Mouse (Mus musculus): ENCODE data around the gene Six4. TPM values are rescaled to one million over a fixed set of nuclear protein-coding genes. Genes with fewer than 3 reads are reported as not detected.
"Not testable (repeated sequence)": the region's sequence is repeated elsewhere in the genome, so short reads cannot be mapped to it uniquely, and the experiment has no call there.

The Six4 gene
- 1.1 and 1.4 TPM in 2 replicates for polyA plus RNA-seq (2012; rRNA removed)

DNA sequence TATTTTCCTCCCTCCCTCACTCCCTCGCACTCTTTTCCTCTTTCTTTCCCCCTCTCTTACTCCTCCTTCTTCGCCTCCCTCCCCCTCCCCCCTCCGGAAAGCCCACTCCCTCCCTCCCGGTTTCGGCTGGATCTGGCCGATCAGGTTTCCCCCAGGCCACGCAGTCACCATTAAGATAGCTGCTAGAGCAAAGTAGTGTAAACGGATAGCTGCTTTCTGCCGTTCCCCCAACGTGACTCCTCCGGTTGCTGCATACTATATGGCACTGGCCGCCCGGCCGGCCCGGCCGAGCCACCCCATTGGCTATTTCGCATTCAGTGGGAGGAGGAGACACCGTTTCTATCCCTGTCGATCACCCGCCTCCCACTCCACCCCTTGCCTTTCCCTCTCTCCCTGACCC lies at the start of gene Six4:
Gene Six4 (minus strand): TSS at position 261 of the 400 bp plus-strand sequence.
- Histone ChIP-seq H3K27me3 (ENCODE audit: control insufficient read depth, insufficient read depth, low read length) (peaks cover 25% of the 10 kb centered on the region), H3K36me3 (ENCODE audit: control insufficient read depth, insufficient read depth, low read length) (no peaks in the 10 kb centered on the region), H3K27ac (ENCODE audit: control insufficient read depth, insufficient read depth, low read length) (no peak within 1 kb of the TSS), H3K4me1 (replicated peaks; ENCODE audit: control insufficient read depth, insufficient read depth, low read length) (peaks cover 8% of the 10 kb centered on the region), H3K4me3 (ENCODE audit: control insufficient read depth, insufficient read depth, low read length) (peak within 1 kb of the TSS; percentile 27)
- TF ChIP-seq CTCF (IDR thresholded peaks at IDR 0.05; ENCODE audit: borderline replicate concordance, control insufficient read depth, extremely low read depth, insufficient read depth, low read length, poor library complexity) (no peak), POLR2A (IDR thresholded peaks at IDR 0.05; ENCODE audit: control insufficient read depth, extremely low read depth, insufficient read depth, low read length, poor library complexity) (no peak)
- DNase-seq: peak; percentile 1
- 4% methylated on average over 20 of the region's 20 CpGs for WGBS

DNA sequence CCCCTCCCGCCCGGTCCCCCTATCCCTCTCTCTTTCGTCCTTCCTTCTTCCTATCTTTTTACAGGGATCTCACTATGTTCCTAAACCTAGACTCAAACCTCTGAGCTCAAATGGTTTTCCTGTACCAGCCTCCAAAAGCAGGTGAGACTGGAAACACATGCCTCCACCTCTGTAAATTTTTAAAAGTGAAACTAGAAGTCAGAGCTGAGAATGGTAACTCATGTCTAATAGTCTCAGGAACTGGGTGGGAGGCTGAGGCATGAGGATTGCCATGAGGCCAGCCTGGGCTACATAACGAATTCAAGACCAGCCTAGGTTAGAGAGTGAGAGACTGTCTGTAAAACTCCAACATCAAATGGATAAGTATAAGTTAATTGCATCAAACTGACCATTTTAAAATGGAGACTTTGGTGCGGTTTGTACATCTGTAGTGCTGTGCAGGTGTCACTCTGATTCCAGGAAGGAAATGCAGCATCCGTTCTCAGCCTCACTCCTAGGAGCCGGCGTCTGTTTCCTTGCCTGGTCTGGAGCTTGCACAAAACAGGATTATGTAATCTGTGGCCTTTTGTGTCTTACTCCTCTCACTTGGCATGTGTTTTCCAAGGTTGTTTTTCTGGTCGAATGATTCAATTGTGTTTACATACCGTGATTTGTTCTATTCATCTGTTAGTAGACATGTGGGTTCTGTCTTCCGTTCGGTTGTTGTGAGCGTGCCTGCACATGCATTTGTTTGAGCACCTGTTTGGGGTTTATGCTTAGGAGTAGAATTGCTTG lies 49.3 kb upstream of the Six4 start:
- Histone ChIP-seq H3K4me1 (replicated peaks; ENCODE audit: control insufficient read depth, insufficient read depth, low read length) (peaks cover 7% of the 10 kb centered on the region), H3K27ac (ENCODE audit: control insufficient read depth, insufficient read depth, low read length) (peak overlapping the region; percentile 53; the same call in 1 of the 2 replicates), H3K36me3 (ENCODE audit: control insufficient read depth, insufficient read depth, low read length) (no peaks in the 10 kb centered on the region), H3K4me3 (ENCODE audit: control insufficient read depth, insufficient read depth, low read length) (no peak overlapping the region), H3K27me3 (ENCODE audit: control insufficient read depth, insufficient read depth, low read length) (no peaks in the 10 kb centered on the region)
- DNase-seq: peak; percentile 26
- TF ChIP-seq CTCF (IDR thresholded peaks at IDR 0.05; ENCODE audit: borderline replicate concordance, control insufficient read depth, extremely low read depth, insufficient read depth, low read length, poor library complexity) (no peak), POLR2A (IDR thresholded peaks at IDR 0.05; ENCODE audit: control insufficient read depth, extremely low read depth, insufficient read depth, low read length, poor library complexity) (no peak)
- WGBS: 33% methylated on average over 13 of the region's 13 CpGs

DNA sequence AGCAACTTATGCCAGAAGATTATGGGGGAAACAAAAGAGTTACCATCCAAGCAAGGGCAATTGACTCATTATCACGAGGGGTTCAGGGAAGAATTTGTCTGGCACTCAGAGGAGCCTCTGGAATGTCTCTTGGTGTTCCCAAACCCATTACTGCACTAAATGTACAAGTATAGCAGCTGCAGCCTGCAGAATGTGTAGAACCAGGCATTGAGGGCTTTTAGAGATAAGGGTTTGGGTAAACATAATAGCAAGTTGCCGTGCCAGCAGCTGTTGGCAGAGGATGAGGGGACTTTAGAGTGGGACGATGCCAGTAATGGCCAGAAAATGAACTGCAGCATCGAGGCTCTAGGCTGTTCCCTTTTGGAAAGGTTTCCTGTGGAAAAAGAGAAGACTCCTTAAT lies 47.1 kb upstream of the Six4 start:
- Histone ChIP-seq H3K4me1 (replicated peaks; ENCODE audit: control insufficient read depth, insufficient read depth, low read length) (peaks cover 7% of the 10 kb centered on the region), H3K27me3 (ENCODE audit: control insufficient read depth, insufficient read depth, low read length) (no peaks in the 10 kb centered on the region), H3K36me3 (ENCODE audit: control insufficient read depth, insufficient read depth, low read length) (no peaks in the 10 kb centered on the region), H3K27ac (ENCODE audit: control insufficient read depth, insufficient read depth, low read length) (no peak overlapping the region), H3K4me3 (ENCODE audit: control insufficient read depth, insufficient read depth, low read length) (no peak overlapping the region)
- no peak for DNase-seq
- WGBS: 84% methylated on average over 4 of the region's 4 CpGs
- TF ChIP-seq CTCF (IDR thresholded peaks at IDR 0.05; ENCODE audit: borderline replicate concordance, control insufficient read depth, extremely low read depth, insufficient read depth, low read length, poor library complexity) (no peak), POLR2A (IDR thresholded peaks at IDR 0.05; ENCODE audit: control insufficient read depth, extremely low read depth, insufficient read depth, low read length, poor library complexity) (no peak)

GRCm38 (mm10) chr12:73154150-73154549 lies 40.9 kb upstream of the Six4 start:
- no peak for DNase-seq
- WGBS: 96% methylated on average over 4 of the region's 4 CpGs

DNA sequence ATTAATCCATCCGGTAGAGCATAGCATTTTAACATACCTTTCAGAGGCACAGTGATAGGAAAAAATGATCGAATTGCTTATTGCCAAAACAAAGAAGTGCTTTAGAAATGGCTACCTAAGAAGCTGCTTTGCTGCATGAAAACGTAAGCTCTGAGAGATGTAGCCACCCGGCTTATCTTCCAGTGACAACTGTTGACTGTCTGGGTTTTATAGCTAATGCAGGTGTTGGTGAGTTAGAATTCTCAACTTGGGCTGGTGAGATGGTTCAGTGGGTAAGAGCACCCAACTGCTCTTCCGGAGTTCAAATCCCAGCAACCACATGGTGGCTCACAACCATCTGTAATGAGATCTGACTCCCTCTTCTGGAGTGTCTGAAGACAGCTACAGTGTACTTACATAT lies 37.8 kb upstream of the Six4 start:
- H3K36me3 ChIP-seq (ENCODE audit: control insufficient read depth, insufficient read depth, low read length); DNase-seq; H3K27ac ChIP-seq (ENCODE audit: control insufficient read depth, insufficient read depth, low read length); H3K4me1 ChIP-seq (replicated peaks; ENCODE audit: control insufficient read depth, insufficient read depth, low read length); H3K27me3 ChIP-seq (ENCODE audit: control insufficient read depth, insufficient read depth, low read length); H3K4me3 ChIP-seq (ENCODE audit: control insufficient read depth, insufficient read depth, low read length): not testable (repeated sequence)
- WGBS: 95% methylated on average over 5 of the region's 5 CpGs

More at GRCm38 (mm10) chr12:73154150-73154549, 40.9 kb upstream of the Six4 start:
- H3K27ac ChIP-seq (ENCODE audit: control insufficient read depth, insufficient read depth, low read length): no peak overlapping the region
- no peaks in the 10 kb centered on the region for H3K27me3 ChIP-seq (ENCODE audit: control insufficient read depth, insufficient read depth, low read length)
- H3K4me3 ChIP-seq (ENCODE audit: control insufficient read depth, insufficient read depth, low read length): no peak overlapping the region
- TF ChIP-seq CTCF (IDR thresholded peaks at IDR 0.05; ENCODE audit: borderline replicate concordance, control insufficient read depth, extremely low read depth, insufficient read depth, low read length, poor library complexity): no peak
- no peak for TF ChIP-seq POLR2A (IDR thresholded peaks at IDR 0.05; ENCODE audit: control insufficient read depth, extremely low read depth, insufficient read depth, low read length, poor library complexity)
- no peaks in the 10 kb centered on the region for H3K36me3 ChIP-seq (ENCODE audit: control insufficient read depth, insufficient read depth, low read length)
- H3K4me1 ChIP-seq (replicated peaks; ENCODE audit: control insufficient read depth, insufficient read depth, low read length): no peaks in the 10 kb centered on the region

DNA sequence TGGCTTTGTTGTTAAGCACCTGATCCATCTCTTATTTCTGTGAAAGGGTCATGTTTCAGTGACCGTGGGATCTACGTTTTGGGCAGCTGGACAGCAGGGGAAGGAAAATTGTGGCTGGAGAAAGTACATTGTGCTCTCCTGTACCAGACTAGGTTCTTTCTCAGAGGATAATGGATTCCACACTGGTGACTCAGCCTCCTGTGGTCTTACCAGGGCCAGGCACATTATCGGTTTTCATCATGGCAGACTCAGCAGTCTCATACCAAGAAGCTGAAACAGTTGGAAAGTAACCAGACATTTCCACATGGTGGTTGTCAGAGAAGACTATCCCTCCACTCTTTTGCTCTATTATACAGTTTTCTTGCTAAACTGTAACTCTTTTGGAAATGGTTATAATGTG lies 34.0 kb upstream of the Six4 start:
- 94% methylated on average over 3 of the region's 3 CpGs for WGBS
- TF ChIP-seq POLR2A (IDR thresholded peaks at IDR 0.05; ENCODE audit: control insufficient read depth, extremely low read depth, insufficient read depth, low read length, poor library complexity) (no peak), CTCF (IDR thresholded peaks at IDR 0.05; ENCODE audit: borderline replicate concordance, control insufficient read depth, extremely low read depth, insufficient read depth, low read length, poor library complexity) (no peak)
- H3K36me3 ChIP-seq (ENCODE audit: control insufficient read depth, insufficient read depth, low read length): no peaks in the 10 kb centered on the region
- H3K4me1 ChIP-seq (replicated peaks; ENCODE audit: control insufficient read depth, insufficient read depth, low read length): no peaks in the 10 kb centered on the region
- H3K4me3 ChIP-seq (ENCODE audit: control insufficient read depth, insufficient read depth, low read length): no peak overlapping the region
- no peak for DNase-seq
- no peaks in the 10 kb centered on the region for H3K27me3 ChIP-seq (ENCODE audit: control insufficient read depth, insufficient read depth, low read length)
- no peak overlapping the region for H3K27ac ChIP-seq (ENCODE audit: control insufficient read depth, insufficient read depth, low read length)

GRCm38 (mm10) chr12:73140732-73141131 lies 27.5 kb upstream of the Six4 start:
- H3K36me3 ChIP-seq (ENCODE audit: control insufficient read depth, insufficient read depth, low read length): no peaks in the 10 kb centered on the region
- H3K4me3 ChIP-seq (ENCODE audit: control insufficient read depth, insufficient read depth, low read length): no peak overlapping the region
- H3K27me3 ChIP-seq (ENCODE audit: control insufficient read depth, insufficient read depth, low read length): no peaks in the 10 kb centered on the region
- no peak overlapping the region for H3K27ac ChIP-seq (ENCODE audit: control insufficient read depth, insufficient read depth, low read length)
- TF ChIP-seq POLR2A (IDR thresholded peaks at IDR 0.05; ENCODE audit: control insufficient read depth, extremely low read depth, insufficient read depth, low read length, poor library complexity) (no peak), CTCF (IDR thresholded peaks at IDR 0.05; ENCODE audit: borderline replicate concordance, control insufficient read depth, extremely low read depth, insufficient read depth, low read length, poor library complexity) (no peak)
- H3K4me1 ChIP-seq (replicated peaks; ENCODE audit: control insufficient read depth, insufficient read depth, low read length): no peaks in the 10 kb centered on the region
- 87% methylated on average over 3 of the region's 3 CpGs for WGBS
- no peak for DNase-seq
